Mouse (Mus musculus) midbrain, embryonic 14.5 days (tissue): ENCODE results near the gene Olfr1350. TPM values are rescaled to one million over a fixed set of nuclear protein-coding genes. Genes with fewer than 3 reads are reported as not detected.
"Not testable (repeated sequence)": the region's sequence is repeated elsewhere in the genome, so short reads cannot be mapped to it uniquely, and the experiment has no call there.

Experiments used
- ATAC-seq: fragments of 200-750 bp; cut with Nextera tagmentation; 2 replicates; pipeline ENCODE4 v1.8.0; 2017; ENCODE audit warnings: moderate number of reproducible peaks, moderate library complexity; ENCODE audit not compliant: low FRiP score, low TSS enrichment
- DNase-seq: peaks from one replicate; pipeline ENCODE4 v3.0.0-alpha.2; 2015
- H3K27ac ChIP-seq: fragments of 300-500 bp; sonication (generic); replicated peaks from 2 replicates; pipeline ENCODE4 v1.5.1; 2014; ENCODE audit warnings: mild to moderate bottlenecking, low read depth, low read length, moderate library complexity
- H3K27me3 ChIP-seq: fragments of 300-500 bp; sonication (generic); 2 replicates; pipeline ENCODE4 v1.6.1; 2014; ENCODE audit warnings: low read length, control low read depth, mixed read lengths; ENCODE audit not compliant: control insufficient read depth, insufficient read depth
- H3K36me3 ChIP-seq: fragments of 300-500 bp; sonication (generic); 2 replicates; pipeline ENCODE4 v1.6.1; 2014; ENCODE audit warnings: low read length, control low read depth; ENCODE audit not compliant: control insufficient read depth, insufficient read depth
- H3K4me1 ChIP-seq: fragments of 300-500 bp; sonication (generic); 2 replicates; pipeline ENCODE4 v1.6.1; 2014; ENCODE audit warnings: mild to moderate bottlenecking, antibody characterized with exemption, low read length, control low read depth; ENCODE audit not compliant: control insufficient read depth, insufficient read depth
- H3K4me2 ChIP-seq: fragments of 300-500 bp; sonication (generic); 2 replicates; pipeline ENCODE4 v1.6.1; 2014; ENCODE audit warnings: mild to moderate bottlenecking, low read length, moderate library complexity
- H3K4me3 ChIP-seq: fragments of 300-500 bp; sonication (generic); replicated peaks from 2 replicates; pipeline ENCODE4 v1.5.1; 2014; ENCODE audit warnings: low read depth, low read length
- H3K9ac ChIP-seq: fragments of 300-500 bp; sonication (generic); replicated peaks from 2 replicates; pipeline ENCODE4 v1.6.1; 2014; ENCODE audit warnings: mild to moderate bottlenecking, low read length, moderate library complexity
- H3K9me3 ChIP-seq: fragments of 300-500 bp; sonication (generic); 2 replicates; pipeline ENCODE4 v1.6.1; 2016; ENCODE audit warnings: low read length, control low read depth, mixed read lengths; ENCODE audit not compliant: control insufficient read depth
- WGBS: fragments of 180-500 bp; shearing (Covaris S2); extraction: QIAGEN DNeasy Blood & Tissue Kit; methylation state at CpG from one replicate; pipeline ENCODE4 v1.1.7; 2014; 5-methylcytosine and 5-hydroxymethylcytosine counted together
- polyA plus RNA-seq: library from polyadenylated mRNA; unstranded; fragments of >200 nt; fragmentation: Nextera tagmentation; extraction: Ambion mirVana; gene quantifications from 2 replicates; pipeline ENCODE4 v1.2.1, GENCODE M21; 2014

The Olfr1350 gene
- polyA plus RNA-seq: not detected in 2 replicates

- Histone ChIP-seq H3K27me3 (no peaks in the 10 kb centered on the region), H3K9me3 (no peaks in the 10 kb centered on the region; the same call in 1 of the 2 replicates), H3K4me2 (no peak within 1 kb of the TSS), H3K4me1 (no peaks in the 10 kb centered on the region), H3K9ac (no peak within 1 kb of the TSS), H3K36me3 (no peaks in the 10 kb centered on the region), H3K4me3 (no peak within 1 kb of the TSS), H3K27ac (no peak within 1 kb of the TSS)
- DNase-seq (no peak), ATAC-seq (no peak)
Observed at GRCm38 (mm10) chr7:6564541-6564940, at the start of gene Olfr1350. Olfr1350 (plus strand) TSS chr7:6564841.

DNA sequence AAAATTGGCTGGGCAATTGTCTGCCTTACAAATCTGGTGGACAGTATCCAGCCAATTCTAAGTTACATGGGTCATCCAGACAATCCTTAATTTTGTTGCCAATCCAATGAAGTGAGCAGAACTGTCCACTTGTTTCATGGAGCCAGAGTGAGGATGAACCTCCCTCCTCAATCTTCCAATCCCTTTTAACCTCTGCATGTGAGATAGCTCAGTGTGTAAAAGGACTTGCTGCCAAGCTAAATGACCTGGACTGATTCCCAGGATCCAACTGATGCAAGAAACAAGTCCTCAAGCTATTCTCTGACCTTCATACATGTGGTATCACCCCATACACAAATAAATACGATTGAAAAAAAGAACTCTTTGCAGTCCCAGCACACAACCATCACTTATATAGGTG, 43.0 kb upstream of the Olfr1350 start:
- DNase-seq (no peak), ATAC-seq (no peak)
- H3K9ac ChIP-seq: no peak overlapping the region
- no peak overlapping the region for H3K27ac ChIP-seq
- H3K36me3 ChIP-seq: no peaks in the 10 kb centered on the region
- no peaks in the 10 kb centered on the region for H3K27me3 ChIP-seq
- no peak overlapping the region for H3K4me2 ChIP-seq
- H3K4me1 ChIP-seq: no peaks in the 10 kb centered on the region
- 32% methylated on average over 1 of the region's 1 CpGs for WGBS
- no peak overlapping the region for H3K4me3 ChIP-seq
- H3K9me3 ChIP-seq: 0 out of 2 replicates have a peak, but pooled peaks cover 5% of the 10 kb centered on the region

DNA sequence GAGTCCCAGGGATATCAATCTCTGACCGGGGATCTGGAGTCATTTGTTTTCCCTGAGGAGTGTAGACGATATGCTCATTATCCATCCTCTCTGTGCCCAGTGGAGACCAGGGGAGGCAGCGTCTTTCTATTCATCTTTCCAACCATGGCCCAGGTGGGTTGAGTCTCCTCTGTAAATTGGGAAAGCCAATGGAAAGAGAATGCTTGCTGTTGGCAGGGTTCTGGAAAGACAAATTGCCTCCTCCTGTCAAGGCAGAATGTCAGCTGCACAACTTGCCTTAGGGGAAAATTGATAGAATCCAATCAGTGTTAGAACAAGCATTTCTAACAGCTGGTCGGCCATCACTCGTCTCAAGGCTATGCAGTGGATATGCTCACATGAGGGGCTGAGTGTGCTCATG, 41.8 kb upstream of the Olfr1350 start, which contains the start of gene Olfr1349:
Gene Olfr1349 (minus strand): TSS at position 101 of the 400 bp plus-strand sequence.
- no peak for DNase-seq
- no peaks in the 10 kb centered on the region for H3K36me3 ChIP-seq
- H3K4me1 ChIP-seq: no peaks in the 10 kb centered on the region
- no peaks in the 10 kb centered on the region for H3K27me3 ChIP-seq
- H3K27ac ChIP-seq: no peak within 1 kb of the TSS
- H3K4me2 ChIP-seq: no peak within 1 kb of the TSS
- no peak within 1 kb of the TSS for H3K4me3 ChIP-seq
- WGBS: 86% methylated on average over 5 of the region's 5 CpGs
- no peak within 1 kb of the TSS for H3K9ac ChIP-seq
- ATAC-seq: no peak
- 0 out of 2 replicates have a peak, but pooled peaks cover 5% of the 10 kb centered on the region for H3K9me3 ChIP-seq

DNA sequence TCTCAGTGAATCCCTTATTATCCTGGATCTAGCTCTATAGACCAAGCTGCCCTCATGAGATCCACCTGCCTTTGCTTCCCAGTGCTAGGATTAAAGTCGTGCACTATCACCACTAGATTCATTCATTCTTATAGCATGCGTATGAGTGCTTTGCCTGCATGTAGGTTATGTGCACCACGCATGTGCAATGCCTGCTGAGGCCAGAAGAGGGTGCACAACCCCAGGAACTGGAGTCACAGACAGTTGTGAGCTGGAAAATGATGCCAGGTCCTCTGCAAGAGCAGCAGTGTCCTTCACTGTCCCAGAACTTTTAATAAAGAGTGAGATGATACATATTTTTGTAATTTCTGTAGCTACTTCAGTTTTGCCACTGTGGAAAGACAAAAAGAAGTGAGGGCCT, 39.6 kb upstream of the Olfr1350 start:
- 57% methylated on average over 3 of the region's 3 CpGs for WGBS
- H3K27ac ChIP-seq: no peak overlapping the region
- no peak overlapping the region for H3K4me3 ChIP-seq
- H3K36me3 ChIP-seq: no peaks in the 10 kb centered on the region
- H3K27me3 ChIP-seq: no peaks in the 10 kb centered on the region
- no peaks in the 10 kb centered on the region for H3K4me1 ChIP-seq
- no peak for DNase-seq
- 0 out of 2 replicates have a peak, but pooled peaks cover 5% of the 10 kb centered on the region for H3K9me3 ChIP-seq
- H3K9ac ChIP-seq: no peak overlapping the region
- H3K4me2 ChIP-seq: no peak overlapping the region
- ATAC-seq: no peak

DNA sequence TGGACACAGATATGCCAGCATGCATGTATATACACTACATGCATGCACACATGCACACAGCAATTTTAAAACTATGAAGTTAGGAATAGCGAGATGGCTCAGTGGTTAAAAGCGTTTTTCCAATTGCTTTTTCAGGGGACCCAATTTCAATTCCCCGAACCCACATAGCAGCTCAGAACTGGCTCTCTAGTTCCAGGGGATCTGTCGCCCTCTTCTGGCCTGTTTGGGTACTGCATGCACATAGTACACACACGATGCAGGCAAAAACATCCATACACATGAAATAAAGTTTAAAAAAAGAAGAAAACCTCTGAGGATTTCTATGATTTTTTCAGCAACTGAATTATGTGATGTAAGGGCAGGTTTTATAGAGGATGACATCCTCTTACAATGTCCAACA, 38.5 kb upstream of the Olfr1350 start:
- H3K4me1 ChIP-seq: no peaks in the 10 kb centered on the region
- no peaks in the 10 kb centered on the region for H3K36me3 ChIP-seq
- 66% methylated on average over 5 of the region's 5 CpGs for WGBS
- ATAC-seq (no peak), DNase-seq (peak; percentile 26)
- H3K27ac ChIP-seq: no peak overlapping the region
- H3K4me2 ChIP-seq: no peak overlapping the region
- H3K9ac ChIP-seq: no peak overlapping the region
- H3K9me3 ChIP-seq: 0 out of 2 replicates have a peak, but pooled peaks cover 5% of the 10 kb centered on the region
- H3K27me3 ChIP-seq: no peaks in the 10 kb centered on the region
- H3K4me3 ChIP-seq: no peak overlapping the region

- WGBS: 52% methylated on average over 8 of the region's 8 CpGs
- peak; percentile 55 for ATAC-seq
Observed at GRCm38 (mm10) chr7:6586096-6586759, 21.6 kb downstream of the Olfr1350 start.

GRCm38 (mm10) chr7:6588766-6589165, 24.1 kb downstream of the Olfr1350 start:
- not testable (repeated sequence) for H3K27ac ChIP-seq, H3K4me1 ChIP-seq, H3K4me2 ChIP-seq, H3K36me3 ChIP-seq, H3K9ac ChIP-seq, H3K27me3 ChIP-seq, ATAC-seq, H3K9me3 ChIP-seq, DNase-seq, H3K4me3 ChIP-seq
- WGBS: 91% methylated on average over 13 of the region's 13 CpGs

More at GRCm38 (mm10) chr7:6586096-6586759, 21.6 kb downstream of the Olfr1350 start:
- no peak overlapping the region for H3K4me2 ChIP-seq
- no peak overlapping the region for H3K4me3 ChIP-seq
- peak; percentile 77 for DNase-seq
- H3K4me1 ChIP-seq: no peaks in the 10 kb centered on the region
- no peak overlapping the region for H3K9ac ChIP-seq
- no peak overlapping the region for H3K27ac ChIP-seq
- no peaks in the 10 kb centered on the region for H3K27me3 ChIP-seq
- no peaks in the 10 kb centered on the region for H3K9me3 ChIP-seq
- H3K36me3 ChIP-seq: no peaks in the 10 kb centered on the region

- Histone ChIP-seq H3K4me1 (no peaks in the 10 kb centered on the region), H3K9ac (no peak overlapping the region), H3K4me2 (no peak overlapping the region), H3K27ac (no peak overlapping the region), H3K9me3 (peaks cover 7% of the 10 kb centered on the region), H3K36me3 (no peaks in the 10 kb centered on the region), H3K4me3 (no peak overlapping the region), H3K27me3 (no peaks in the 10 kb centered on the region)
- DNase-seq (no peak), ATAC-seq (no peak)
- 89% methylated on average over 9 of the region's 9 CpGs for WGBS
Observed at GRCm38 (mm10) chr7:6603331-6603730, 38.7 kb downstream of the Olfr1350 start.
